Mouse (Mus musculus) liver, postnatal 0 days (tissue): ENCODE data around the gene Ccdc194. TPM values are rescaled to one million over a fixed set of nuclear protein-coding genes. Genes with fewer than 3 reads are reported as not detected.

Experiments
- ATAC-seq: fragments of 200-750 bp; cut with Nextera tagmentation; 2 replicates; pipeline ENCODE4 v1.8.0; 2017; ENCODE audit warnings: mild to moderate bottlenecking, moderate library complexity
- DNase-seq: peaks from one replicate; pipeline ENCODE4 v3.0.0-alpha.2; 2016
- H3K27ac ChIP-seq: fragments of 300-500 bp; sonication (generic); 2 replicates; pipeline ENCODE4 v1.5.1; 2014; ENCODE audit warnings: antibody characterized with exemption, moderate library complexity, mild to moderate bottlenecking, low read depth
- H3K27me3 ChIP-seq: fragments of 300-500 bp; sonication (generic); 2 replicates; pipeline ENCODE4 v1.6.1; 2014; ENCODE audit warnings: low read length, control low read depth, mixed read lengths; ENCODE audit not compliant: insufficient read depth
- H3K36me3 ChIP-seq: fragments of 300-500 bp; sonication (generic); replicated peaks from 2 replicates; pipeline ENCODE4 v1.6.1; 2014; ENCODE audit warnings: mild to moderate bottlenecking, control low read depth, low read length, moderate library complexity, mixed read lengths; ENCODE audit not compliant: insufficient read depth
- H3K4me1 ChIP-seq: fragments of 300-500 bp; sonication (generic); 2 replicates; pipeline ENCODE4 v1.6.1; 2014; ENCODE audit warnings: antibody characterized with exemption, mild to moderate bottlenecking, control low read depth; ENCODE audit not compliant: insufficient read depth
- H3K4me2 ChIP-seq: fragments of 300-500 bp; sonication (generic); 2 replicates; pipeline ENCODE4 v1.6.1; 2014; ENCODE audit warnings: low read depth, mild to moderate bottlenecking, low read length, moderate library complexity, mixed read lengths
- H3K4me3 ChIP-seq: fragments of 300-500 bp; sonication (generic); 2 replicates; pipeline ENCODE4 v1.5.1; 2014; ENCODE audit warnings: low read depth, low read length
- H3K9ac ChIP-seq: fragments of 300-500 bp; sonication (generic); replicated peaks from 2 replicates; pipeline ENCODE4 v1.6.1; 2014; ENCODE audit warnings: mild to moderate bottlenecking, moderate library complexity
- H3K9me3 ChIP-seq: fragments of 300-500 bp; sonication (generic); 2 replicates; pipeline ENCODE4 v1.6.1; 2016; ENCODE audit warnings: mild to moderate bottlenecking, control low read depth, low read length, mixed read lengths
- CTCF ChIP-seq: sonication (generic); IDR thresholded peaks from 2 replicates; pipeline ENCODE4 v1.5.1; 2016; ENCODE audit warnings: antibody characterized with exemption, low read depth
- EP300 ChIP-seq: IDR thresholded peaks from 2 replicates; pipeline ENCODE4 v1.6.1; 2016; ENCODE audit warnings: antibody characterized with exemption, low read depth, mild to moderate bottlenecking
- WGBS: fragments of 180-500 bp; shearing (Covaris S2); extraction: QIAGEN DNeasy Blood & Tissue Kit; methylation state at CpG from one replicate; pipeline ENCODE4 v1.1.7; 2014; ENCODE audit not compliant: insufficient replicate concordance; 5-methylcytosine and 5-hydroxymethylcytosine counted together
- polyA plus RNA-seq: library from polyadenylated mRNA; unstranded; fragments of >200 nt; fragmentation: Nextera tagmentation; extraction: Ambion mirVana; gene quantifications from 2 replicates; pipeline ENCODE4 v1.2.1, GENCODE M21; 2015

Ccdc194 gene
- polyA plus RNA-seq, 1 experiment from 2014 or later = not detected

GRCm38 (mm10) chr8:71507589-71508104 lies 17.9 kb downstream of the Ccdc194 start:
- Histone ChIP-seq H3K36me3 (no peaks in the 10 kb centered on the region), H3K9me3 (no peaks in the 10 kb centered on the region), H3K4me1 (no peaks in the 10 kb centered on the region; the same call in 1 of the 2 replicates), H3K4me2 (peak overlapping the region; percentile 60), H3K9ac (no peak overlapping the region), H3K27ac (no peak overlapping the region), H3K27me3 (peaks cover 34% of the 10 kb centered on the region), H3K4me3 (peak overlapping the region; percentile 31)
- peak; percentile 61; the same call in 1 of the 2 replicates for ATAC-seq
- TF ChIP-seq EP300 = no peak
- TF ChIP-seq CTCF = no peak
- WGBS = 2% methylated on average over 59 of the region's 61 CpGs
- peak; percentile 72 for DNase-seq

- Histone ChIP-seq H3K9me3 (no peaks in the 10 kb centered on the region), H3K4me2 (no peak overlapping the region), H3K4me3 (no peak overlapping the region), H3K27me3 (peaks cover 34% of the 10 kb centered on the region), H3K36me3 (no peaks in the 10 kb centered on the region), H3K27ac (no peak overlapping the region), H3K9ac (no peak overlapping the region), H3K4me1 (no peaks in the 10 kb centered on the region; the same call in 1 of the 2 replicates)
- TF ChIP-seq CTCF (no peak), EP300 (no peak)
- 76% methylated on average over 4 of the region's 4 CpGs for WGBS
- ATAC-seq (no peak), DNase-seq (no peak)
Observed at GRCm38 (mm10) chr8:71505979-71506378, 19.5 kb downstream of the Ccdc194 start.

GRCm38 (mm10) chr8:71505326-71505725 lies 20.2 kb downstream of the Ccdc194 start:
- H3K27me3 ChIP-seq = peaks cover 34% of the 10 kb centered on the region
- ATAC-seq (no peak), DNase-seq (no peak)
- H3K4me3 ChIP-seq = no peak overlapping the region
- WGBS = 84% methylated on average over 4 of the region's 4 CpGs
- no peaks in the 10 kb centered on the region for H3K9me3 ChIP-seq
- H3K9ac ChIP-seq = no peak overlapping the region
- H3K36me3 ChIP-seq = no peaks in the 10 kb centered on the region
- no peak for TF ChIP-seq EP300
- no peak for TF ChIP-seq CTCF
- H3K27ac ChIP-seq = no peak overlapping the region
- H3K4me1 ChIP-seq = no peaks in the 10 kb centered on the region; the same call in 1 of the 2 replicates
- H3K4me2 ChIP-seq = no peak overlapping the region

GRCm38 (mm10) chr8:71504349-71504748 lies 21.2 kb downstream of the Ccdc194 start:
- no peak for ATAC-seq
- DNase-seq = no peak
- H3K9ac ChIP-seq = no peak overlapping the region
- WGBS = 82% methylated on average over 4 of the region's 4 CpGs
- TF ChIP-seq CTCF (no peak), EP300 (no peak)
- H3K36me3 ChIP-seq = no peaks in the 10 kb centered on the region
- H3K4me1 ChIP-seq = no peaks in the 10 kb centered on the region; the same call in 1 of the 2 replicates
- H3K4me3 ChIP-seq = no peak overlapping the region
- H3K27ac ChIP-seq = no peak overlapping the region
- no peak overlapping the region for H3K4me2 ChIP-seq
- H3K9me3 ChIP-seq = no peaks in the 10 kb centered on the region
- peaks cover 31% of the 10 kb centered on the region for H3K27me3 ChIP-seq

- DNase-seq = no peak
- Histone ChIP-seq H3K27ac (peak overlapping the region; percentile 61; the same call in 1 of the 2 replicates), H3K27me3 (no peaks in the 10 kb centered on the region), H3K4me1 (peaks cover 4% of the 10 kb centered on the region; the same call in 1 of the 2 replicates), H3K4me3 (no peak overlapping the region), H3K36me3 (no peaks in the 10 kb centered on the region), H3K4me2 (no peak overlapping the region), H3K9ac (no peak overlapping the region), H3K9me3 (no peaks in the 10 kb centered on the region)
- WGBS = 38% methylated on average over 16 of the region's 16 CpGs
- peak; percentile 18; the same call in 1 of the 2 replicates for ATAC-seq
- TF ChIP-seq CTCF = no peak
- no peak for TF ChIP-seq EP300
Observed at GRCm38 (mm10) chr8:71498816-71499690, 26.5 kb downstream of the Ccdc194 start.

- H3K4me1 ChIP-seq = peaks cover 4% of the 10 kb centered on the region; the same call in 1 of the 2 replicates
- H3K27ac ChIP-seq = peak overlapping the region; percentile 61; the same call in 1 of the 2 replicates
- H3K4me2 ChIP-seq = no peak overlapping the region
- TF ChIP-seq CTCF (no peak), EP300 (no peak)
- H3K27me3 ChIP-seq = no peaks in the 10 kb centered on the region
- H3K4me3 ChIP-seq = no peak overlapping the region
- peaks cover 3% of the 10 kb centered on the region; the same call in 1 of the 2 replicates for H3K36me3 ChIP-seq
- H3K9ac ChIP-seq = no peak overlapping the region
- no peak for DNase-seq
- 0 out of 2 replicates have a peak, but pooled peaks have one; percentile 10 for ATAC-seq
- WGBS = 39% methylated on average over 15 of the region's 15 CpGs
- H3K9me3 ChIP-seq = no peaks in the 10 kb centered on the region
Observed at GRCm38 (mm10) chr8:71497881-71498501, 27.5 kb downstream of the Ccdc194 start.
